Mouse (Mus musculus) left cerebral cortex, postnatal 4 days (tissue): Measurements from ENCODE around the gene Usp40. TPM values are rescaled to one million over a fixed set of nuclear protein-coding genes. Genes with fewer than 3 reads are reported as not detected.

Experiments
- DNase-seq: peaks from one replicate; pipeline ENCODE4 v3.0.0-alpha.2; 2022
- intact Hi-C: fragments of 180-260 bp; cut with DNase I; formaldehyde crosslinking; loops from one replicate; pipeline ENCODE4 v1.15.1; 2025
- microRNA-seq: library from miRNA; unstranded; fragments of <30 nt; microRNA quantifications from one replicate; pipeline ENCODE4 v1.2.0, GENCODE M21; 2022
- total RNA-seq, 2 experiments: library from RNA; stranded (reverse); gene quantifications; 2 replicates each; pipeline ENCODE4 v1.2.3; 2021

Usp40 gene
- total RNA-seq, 2 experiments from 2014 or later, result 27.9 to 29.8 TPM

GRCm38 (mm10) chr1:87896921-87897320 is 111.4 kb downstream of the Usp40 start:
- no peak for DNase-seq
- intact Hi-C loops, result no loop called here

Small RNAs within 50 kb of the gene (microRNA-seq; reads per million reads assigned to microRNA genes)
- gene Gm25198, result not detected

Other genes starting within 250 kb of the Usp40 start
- 1 to 10 TPM; 1.1 to 2.0 TPM for gene Sag, start 204.9 kb downstream of the Usp40 start, total RNA-seq
- gene Dgkd, start 155.3 kb downstream of the Usp40 start, total RNA-seq, result 100 to 1,000 TPM; 132 to 138 TPM
- not detected for gene Ugt1a10, start 46.8 kb upstream of the Usp40 start, total RNA-seq
- gene Ugt1a9, start 62.2 kb upstream of the Usp40 start, total RNA-seq, result not detected
- gene Ugt1a8, start 79.3 kb upstream of the Usp40 start, total RNA-seq, result not detected
- under 1 TPM; 0.40 to 0.56 TPM for gene Ugt1a7c, start 86.5 kb upstream of the Usp40 start, total RNA-seq
- gene Ugt1a6b, start 94.7 kb upstream of the Usp40 start, total RNA-seq, result not detected
- gene Ugt1a6a, start 126.3 kb upstream of the Usp40 start, total RNA-seq, result under 1 TPM in 1 of 2 experiments, not detected in 1; 0.16 TPM
- under 1 TPM in 1 of 2 experiments, not detected in 1; 0.36 TPM for gene Ugt1a5, start 157.5 kb upstream of the Usp40 start, total RNA-seq
- gene Ugt1a2, start 192.1 kb upstream of the Usp40 start, total RNA-seq, result under 1 TPM in 1 of 2 experiments, not detected in 1; 0.38 TPM
- 1 to 10 TPM; 4.9 to 5.9 TPM for gene Dnajb3, start 197.2 kb upstream of the Usp40 start, total RNA-seq
- gene Ugt1a1, start 203.4 kb upstream of the Usp40 start, total RNA-seq, result under 1 TPM in 1 of 2 experiments, not detected in 1; 0.34 TPM
- gene Mroh2a, start 218.4 kb upstream of the Usp40 start, total RNA-seq, result under 1 TPM; 0.04 to 0.20 TPM